Mouse (Mus musculus): Measurements from ENCODE around the gene Gnat1. TPM values are rescaled to one million over a fixed set of nuclear protein-coding genes. Genes with fewer than 3 reads are reported as not detected.

The Gnat1 gene
- total RNA-seq, 1 experiment from 2014 or later, result not detected

DNA sequence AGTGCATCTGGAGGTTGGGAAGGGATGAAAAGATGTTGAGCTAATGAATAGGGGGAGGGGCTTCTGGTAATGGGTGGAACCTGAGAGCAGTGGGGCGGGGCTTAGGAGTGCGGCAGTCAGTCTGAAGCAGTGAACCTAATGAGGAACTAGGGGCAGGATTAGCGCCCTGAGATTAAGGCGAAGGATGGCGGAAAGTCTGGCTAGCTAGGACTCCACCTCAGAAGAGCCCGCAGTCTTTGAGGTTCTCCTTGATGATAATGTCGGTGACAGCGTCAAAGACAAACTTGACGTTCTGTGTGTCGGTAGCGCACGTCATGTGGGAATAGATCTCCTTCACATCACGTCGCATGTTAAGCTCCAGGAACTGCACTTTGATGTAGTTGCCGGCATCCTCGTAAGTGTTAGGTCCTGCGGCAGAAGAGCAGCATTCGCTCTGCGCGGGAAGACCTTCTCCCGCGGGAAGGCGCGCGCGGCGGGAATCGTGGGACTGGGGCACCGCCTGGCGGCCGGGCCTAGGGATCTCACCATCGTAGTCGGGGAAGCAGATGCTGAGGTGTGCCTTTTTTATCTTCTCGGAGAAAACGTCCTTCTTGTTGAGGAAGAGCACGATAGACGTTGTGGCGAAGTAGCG lies 3.7 kb downstream of the Gnat1 start:
- peak; percentile 81 for DNase-seq

DNA sequence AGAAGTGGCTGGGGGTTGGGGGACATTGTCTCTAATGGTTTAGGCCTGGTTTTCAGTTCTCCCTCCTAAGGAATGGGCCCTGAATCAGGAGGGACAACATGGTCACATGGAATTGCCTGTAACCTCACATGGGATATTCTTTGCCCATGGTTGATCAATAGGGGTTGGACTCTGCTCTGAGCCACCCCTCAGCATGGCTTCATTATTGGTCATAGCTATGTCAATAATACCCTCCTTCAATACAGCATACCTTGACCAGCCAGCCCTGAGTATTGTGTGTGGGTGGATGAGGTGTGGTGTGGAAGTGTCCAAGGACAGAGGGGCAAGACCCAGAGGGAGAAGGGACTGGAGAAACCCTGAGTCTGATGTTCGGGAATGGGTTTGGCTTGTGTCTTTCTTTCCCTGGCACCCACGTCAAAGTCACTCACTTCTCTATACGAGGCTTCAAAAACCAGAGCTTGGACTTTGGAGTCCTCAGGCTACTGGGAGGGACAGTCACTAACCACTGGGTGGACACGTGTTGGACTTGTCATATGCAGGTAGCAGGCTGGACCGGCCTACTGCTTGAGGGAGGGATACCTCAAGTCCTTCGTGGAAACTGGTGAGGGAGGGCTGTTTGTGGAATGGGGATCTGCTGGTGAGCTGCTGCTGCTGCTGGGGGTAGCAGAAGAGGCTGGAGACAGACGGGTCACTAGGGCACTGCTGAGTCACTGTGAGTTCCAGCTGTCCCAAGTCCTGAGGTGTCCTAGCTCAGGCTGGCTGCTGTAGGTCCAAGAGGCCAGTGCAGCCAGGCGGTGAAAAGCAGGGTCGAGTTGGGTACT lies 4.7 kb downstream of the Gnat1 start:
- no peak for DNase-seq

DNA sequence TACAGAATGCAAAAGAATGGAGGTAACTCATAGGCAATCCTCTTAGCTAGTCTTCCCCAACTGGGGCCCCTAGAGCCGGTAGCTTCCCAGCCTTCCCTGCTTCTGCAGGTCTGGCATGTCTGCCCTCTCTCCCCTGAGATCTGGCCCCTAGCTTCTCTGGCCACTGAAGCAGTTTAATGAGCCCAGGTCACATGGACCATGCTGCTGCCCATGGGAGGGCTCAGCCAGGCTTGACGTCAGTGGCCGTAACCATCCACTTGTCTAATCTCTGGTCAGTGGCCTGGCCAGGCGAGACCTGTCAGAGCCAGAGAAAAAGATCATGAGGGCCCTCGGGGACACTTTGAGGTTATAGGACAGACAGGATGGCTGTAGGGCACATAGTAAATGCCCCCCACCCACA lies 9.3 kb downstream of the Gnat1 start:
- DNase-seq, result no peak

DNA sequence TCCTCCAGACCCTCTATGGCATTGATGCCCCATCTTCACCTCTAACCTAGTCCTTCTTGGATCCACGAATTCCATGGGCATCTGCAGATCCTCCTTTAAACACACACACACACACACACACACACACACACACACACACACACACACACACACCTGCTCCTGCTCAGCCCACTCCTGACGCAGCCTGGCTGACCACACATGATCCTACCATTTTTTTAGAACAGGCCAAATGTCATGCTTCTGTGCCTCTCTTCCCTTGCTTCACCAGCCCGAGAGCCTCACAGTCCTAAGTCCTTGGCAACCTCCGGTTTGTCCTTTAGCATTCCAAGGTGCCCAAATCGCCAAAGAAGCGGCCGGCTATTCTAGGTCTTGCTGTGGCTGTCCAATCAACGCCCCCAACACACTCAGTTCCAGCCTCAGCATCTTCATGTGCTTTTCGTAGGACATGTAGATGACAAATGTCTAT lies 10.0 kb downstream of the Gnat1 start, which contains the start of gene Slc38a3:
TSS of gene Slc38a3 (minus strand) at position 51 of the 466 bp plus-strand sequence.
- DNase-seq, result no peak

DNA sequence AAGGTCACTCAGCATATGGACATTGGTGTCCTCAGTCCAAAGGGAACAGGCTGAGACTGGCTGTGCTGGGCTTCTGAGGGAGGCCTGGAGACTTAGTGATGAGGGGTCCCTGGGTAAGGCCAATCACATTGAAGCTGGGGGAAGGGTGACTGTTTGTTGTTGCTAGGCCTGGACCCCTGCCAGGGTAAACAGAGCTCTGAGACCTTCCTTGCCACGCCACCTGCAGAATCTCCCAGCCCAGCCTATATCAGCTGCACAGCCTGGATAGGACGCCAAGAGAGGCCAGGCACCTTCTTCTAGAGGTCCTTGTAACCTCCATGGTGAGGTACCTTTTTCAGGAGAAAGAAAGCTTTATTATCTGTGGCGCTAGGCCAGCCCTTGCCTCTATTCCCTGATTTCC lies 10.6 kb downstream of the Gnat1 start:
- no peak for DNase-seq

DNA sequence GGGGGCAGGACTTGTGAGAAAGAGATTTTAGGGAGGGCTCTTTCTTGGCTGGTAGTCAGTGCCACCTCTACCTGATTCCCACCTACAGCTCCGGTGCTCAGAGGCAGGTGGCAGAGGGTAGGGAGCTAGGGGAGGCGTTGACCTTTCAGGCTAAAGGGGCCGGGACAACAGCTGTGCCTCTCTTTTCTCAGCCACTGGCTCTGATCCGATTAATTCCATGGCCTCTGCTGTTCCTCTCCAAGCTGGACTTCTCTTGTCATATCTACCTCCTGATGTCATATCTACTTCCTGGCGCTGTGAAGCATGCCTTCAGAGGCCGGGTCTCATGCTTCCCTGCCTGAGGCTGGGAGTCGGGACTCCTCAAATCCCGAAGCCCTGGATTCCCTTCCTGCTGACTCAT lies 11.5 kb downstream of the Gnat1 start:
- DNase-seq, result no peak

DNA sequence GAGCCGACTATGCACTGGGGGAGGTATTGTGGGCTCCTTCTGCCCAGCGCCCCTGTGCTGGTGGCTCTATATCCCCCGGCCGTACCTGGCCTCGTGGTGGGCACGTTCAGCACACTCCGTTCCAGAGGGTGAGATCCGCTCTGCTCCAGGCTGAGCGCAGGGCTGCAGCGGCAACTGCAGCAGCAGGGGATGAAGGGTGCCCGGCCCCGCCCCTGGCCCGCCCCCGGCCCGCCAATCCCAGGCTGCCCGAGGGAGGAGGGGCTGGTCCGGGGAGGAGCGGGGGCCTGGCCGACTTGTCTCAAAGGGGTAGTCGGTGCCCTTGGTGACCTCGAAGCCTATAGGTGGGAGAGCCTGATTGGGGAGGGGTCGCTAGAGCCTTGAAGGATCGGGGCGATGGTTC lies 12.3 kb downstream of the Gnat1 start:
- DNase-seq, result peak; percentile 37

DNA sequence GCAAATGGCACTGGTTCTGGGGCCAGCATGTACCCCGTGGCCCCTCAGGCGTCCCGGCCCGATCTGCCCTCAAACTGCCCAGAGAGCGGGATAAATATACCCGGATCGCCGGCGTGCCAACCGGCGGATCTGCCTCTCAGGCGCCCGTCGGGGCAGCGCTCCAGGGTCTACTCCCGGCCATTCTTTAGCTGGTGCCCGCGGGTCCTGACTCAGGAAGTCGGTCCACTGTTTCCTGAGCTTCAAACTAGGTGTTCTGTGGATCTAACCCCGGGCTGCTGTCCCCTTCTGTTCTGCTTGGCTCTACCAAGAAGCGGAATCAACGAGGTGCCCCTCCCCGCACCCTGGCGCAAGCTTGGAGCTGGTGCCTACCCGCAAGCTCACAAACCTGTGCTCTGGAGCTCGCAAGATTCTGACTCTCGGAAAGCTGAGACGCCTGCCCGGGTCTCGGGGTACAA lies 12.7 kb downstream of the Gnat1 start:
- DNase-seq, result no peak

DNA sequence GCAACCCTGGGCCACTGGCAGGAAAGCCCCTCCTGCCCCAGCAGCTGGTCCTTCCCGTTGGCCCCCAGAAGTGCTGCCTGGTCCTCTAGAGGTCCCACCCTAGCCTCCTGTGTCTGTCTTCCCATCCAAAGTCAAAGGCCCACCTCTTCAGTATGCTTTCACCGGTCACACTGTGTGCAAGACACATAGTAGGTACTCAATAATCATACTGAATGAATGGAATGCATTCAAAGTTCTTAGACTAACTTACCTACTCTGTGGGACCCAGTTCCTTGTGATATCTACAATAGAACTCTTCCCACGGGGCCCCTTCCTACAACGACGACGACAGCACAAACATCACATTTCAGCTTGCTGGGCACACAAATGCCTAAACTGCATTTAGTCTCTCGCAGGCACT lies 14.2 kb downstream of the Gnat1 start:
- no peak for DNase-seq

DNA sequence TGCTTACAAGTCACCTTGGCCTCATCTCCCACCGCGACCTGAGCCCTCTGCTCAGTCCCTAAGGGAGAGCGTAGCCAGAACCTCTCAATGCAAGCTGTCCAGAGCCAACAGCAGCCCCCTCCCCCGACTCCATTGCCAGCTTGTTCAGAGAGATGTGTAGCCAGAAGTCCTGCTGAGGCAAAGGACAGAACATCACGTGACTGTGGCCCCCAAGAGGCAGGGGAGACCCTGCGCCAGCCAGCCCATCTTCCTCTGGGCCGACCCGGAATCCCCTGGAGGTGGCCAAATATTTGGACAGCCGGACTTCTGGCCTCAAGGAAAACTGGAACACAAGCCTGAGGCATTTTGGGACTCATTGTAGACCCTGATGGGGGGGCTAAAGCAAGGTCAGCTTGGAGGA lies 16.0 kb downstream of the Gnat1 start:
- no peak for DNase-seq

DNA sequence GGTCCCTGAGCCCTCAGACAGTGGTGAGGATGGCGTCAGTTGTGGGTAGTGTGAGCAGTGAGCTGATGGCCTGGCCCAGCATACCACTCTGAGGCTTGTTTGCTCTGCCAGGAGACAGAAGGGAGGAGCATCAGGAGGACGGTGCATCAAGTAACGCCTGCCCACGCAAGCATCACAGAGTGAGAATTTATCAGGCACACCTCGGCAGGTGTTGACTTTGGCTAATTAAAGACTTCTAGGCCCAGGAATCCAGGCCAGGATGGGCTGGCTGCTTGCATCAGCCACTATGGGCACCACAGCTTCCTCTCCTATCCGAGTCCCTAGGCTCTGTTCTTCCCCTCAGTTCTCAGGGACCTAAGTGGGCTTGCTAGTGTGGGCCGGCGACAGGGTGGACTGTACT lies 17.2 kb downstream of the Gnat1 start:
- DNase-seq, result no peak

DNA sequence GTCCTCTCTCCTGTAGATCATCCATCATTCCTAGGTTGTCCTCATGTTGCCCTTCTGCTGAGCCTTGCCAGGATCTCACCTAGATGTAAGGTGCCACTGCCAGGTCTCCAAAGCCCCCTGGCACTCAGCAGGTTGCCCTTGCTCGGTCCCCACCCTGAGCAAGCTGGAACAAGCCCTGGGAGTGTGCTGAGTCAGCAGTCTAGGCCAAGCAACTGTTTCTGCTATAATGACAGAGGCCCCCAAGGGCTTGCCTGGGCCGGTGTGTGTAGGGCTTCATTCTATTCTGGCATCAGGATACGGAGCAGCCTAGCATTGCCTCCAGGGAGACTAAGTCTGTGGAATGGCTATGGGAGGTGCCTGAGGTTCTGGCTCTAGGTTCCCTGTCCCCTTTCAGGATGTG lies 18.7 kb downstream of the Gnat1 start:
- DNase-seq, result no peak

DNA sequence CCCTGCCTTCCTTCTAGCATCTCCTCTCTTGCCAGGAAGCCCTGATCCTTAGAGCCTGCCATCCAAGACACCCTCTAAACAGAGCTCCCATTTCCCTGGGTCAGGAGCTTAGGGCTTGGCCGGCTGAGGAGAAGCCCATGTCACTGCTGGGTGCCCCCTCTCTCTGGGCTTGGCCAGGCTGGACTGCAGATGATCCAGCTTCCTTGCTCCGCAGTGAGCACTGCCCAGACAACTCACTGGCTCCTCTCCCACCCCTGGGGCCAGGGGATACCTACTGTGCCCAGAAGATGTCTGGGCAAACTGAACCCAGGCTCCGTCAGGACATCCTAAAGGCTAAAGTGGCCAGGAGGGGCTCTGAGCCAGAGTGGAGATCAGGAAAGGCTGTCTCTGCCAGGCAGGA lies 19.6 kb downstream of the Gnat1 start:
- DNase-seq, result no peak

DNA sequence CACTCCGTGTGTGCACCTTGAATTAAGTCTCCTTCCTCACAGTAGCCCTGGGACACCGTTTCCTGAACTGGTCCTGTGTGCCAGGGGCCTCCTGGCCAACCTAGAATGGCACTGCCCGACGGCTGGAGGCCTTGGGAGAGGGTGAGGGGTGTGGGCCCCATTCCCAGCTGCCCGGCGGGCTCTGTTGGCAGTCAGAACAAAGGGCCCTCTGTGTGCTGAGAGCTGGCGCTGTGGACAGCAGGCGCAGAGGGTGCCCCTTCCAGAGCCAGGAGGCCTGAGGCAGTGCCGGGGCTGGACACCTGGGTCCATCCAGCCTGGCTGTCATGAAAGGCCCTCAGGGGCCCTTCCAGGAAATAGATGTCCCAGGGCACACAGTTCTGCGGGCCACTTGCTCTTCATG lies 20.0 kb downstream of the Gnat1 start:
- DNase-seq, result no peak

DNA sequence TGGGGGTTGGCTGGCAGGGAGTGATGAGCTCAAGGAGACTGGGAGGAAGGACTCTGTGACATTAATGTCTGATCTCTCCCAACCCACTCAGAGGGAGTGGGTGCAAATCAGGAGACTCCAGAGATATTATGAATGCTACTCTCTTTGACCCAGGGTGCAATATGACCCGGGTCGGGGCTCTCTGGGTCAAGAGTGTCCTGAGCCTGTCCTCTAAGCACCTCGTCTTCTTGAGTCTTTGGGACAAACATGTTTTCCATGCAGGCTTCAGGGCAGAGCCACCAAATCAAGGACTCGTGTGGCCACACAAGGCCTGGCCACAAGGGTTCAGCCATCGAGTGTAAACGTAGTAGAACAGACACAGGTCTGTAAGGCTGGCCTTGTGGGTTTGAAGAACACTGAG lies 21.4 kb downstream of the Gnat1 start:
- DNase-seq, result no peak

DNA sequence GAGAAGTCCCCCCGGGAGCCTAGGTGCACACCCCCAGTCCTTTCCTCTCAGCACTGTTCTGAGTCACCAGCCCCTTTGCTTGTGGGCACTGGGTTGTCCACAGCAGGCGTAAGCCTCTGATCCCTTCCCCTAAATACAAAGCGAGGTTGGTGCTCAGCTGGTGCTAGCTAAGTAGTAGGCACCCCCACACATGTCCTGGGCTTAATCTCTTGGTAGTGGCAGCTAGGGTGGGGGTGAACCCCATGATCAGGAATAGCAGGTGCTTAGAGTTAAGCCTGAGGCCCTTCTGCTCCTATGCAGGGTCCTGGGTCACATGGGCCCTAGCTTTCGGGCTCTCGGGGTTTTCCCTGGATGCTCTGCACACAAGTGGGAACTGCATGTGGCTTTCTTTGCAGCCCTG lies 22.4 kb downstream of the Gnat1 start:
- DNase-seq, result no peak

DNA sequence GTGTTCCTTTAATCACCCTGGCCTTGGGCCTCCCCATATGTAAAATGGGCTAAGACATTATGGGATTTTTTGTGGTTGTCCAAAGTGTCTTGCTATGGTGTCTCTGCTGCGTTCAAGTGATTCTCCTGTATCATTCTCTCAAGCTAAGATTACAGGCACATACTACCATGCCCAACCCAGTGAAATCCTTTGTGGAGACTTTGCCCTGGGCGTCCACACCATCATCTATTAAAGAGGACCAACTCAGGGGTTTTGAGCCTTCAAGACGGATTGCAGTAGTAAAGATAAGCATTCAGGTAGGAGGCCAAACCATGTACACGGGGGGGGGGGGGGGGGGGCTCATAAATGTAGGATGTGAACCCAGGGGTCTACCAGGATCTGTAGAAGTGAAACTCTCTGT lies 24.9 kb downstream of the Gnat1 start:
- no peak for DNase-seq

DNA sequence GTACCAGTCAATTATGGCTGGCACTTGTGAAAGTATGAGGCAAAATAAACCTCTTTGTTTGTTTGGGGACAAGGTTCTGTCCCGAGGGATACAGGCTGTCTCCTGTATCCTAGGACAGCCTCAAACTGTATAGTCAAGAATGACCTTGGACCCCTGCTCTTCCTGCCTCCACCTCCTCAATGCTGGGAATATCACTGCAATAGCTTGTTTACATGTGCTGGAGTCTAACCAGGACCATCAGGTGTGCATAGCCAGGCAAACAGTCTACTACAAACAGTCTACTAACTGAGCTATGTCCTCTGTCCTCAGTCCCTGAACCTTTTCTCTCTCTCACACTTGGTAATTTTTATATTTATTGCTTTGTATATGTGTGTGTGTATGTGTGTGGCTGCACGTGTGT lies 26.0 kb downstream of the Gnat1 start:
- no peak for DNase-seq

DNA sequence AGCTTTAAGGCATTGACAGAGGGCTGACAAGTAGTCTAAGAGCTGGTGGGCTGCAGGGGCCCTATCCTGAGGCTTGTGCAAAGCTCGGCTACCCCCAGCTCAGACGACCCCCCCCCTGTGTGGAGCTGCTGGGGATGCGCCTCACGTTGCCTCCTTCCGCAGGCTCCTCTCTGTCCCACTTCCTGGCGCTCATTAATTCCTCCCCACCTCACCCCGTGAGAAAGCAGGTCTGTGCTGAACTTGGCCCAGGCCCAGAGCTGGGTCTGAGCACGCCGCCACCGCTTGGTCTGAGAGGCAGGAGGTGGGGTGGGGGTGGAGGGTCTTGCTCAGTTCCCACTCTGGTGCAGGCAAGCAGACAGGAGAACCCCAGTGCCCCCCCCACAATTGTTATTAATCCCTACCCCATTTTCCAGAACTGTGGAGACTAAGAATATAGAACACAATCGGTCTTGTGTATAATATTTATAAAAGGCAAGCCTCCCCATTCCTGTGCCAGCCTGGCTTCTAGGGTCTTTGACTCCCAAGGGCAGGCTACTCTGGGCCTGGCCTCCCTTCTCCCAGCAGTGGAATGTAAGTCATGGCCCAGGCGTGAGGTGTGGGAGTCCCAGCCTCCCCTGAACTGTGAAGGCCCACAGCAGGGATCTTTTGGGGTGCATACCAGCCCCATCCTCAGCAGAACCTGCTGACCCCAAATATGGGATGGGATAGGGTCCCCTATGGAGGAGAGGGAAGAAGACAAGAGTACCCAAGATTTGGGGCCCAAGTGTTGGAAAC lies 28.6 kb downstream of the Gnat1 start:
- no peak for DNase-seq

DNA sequence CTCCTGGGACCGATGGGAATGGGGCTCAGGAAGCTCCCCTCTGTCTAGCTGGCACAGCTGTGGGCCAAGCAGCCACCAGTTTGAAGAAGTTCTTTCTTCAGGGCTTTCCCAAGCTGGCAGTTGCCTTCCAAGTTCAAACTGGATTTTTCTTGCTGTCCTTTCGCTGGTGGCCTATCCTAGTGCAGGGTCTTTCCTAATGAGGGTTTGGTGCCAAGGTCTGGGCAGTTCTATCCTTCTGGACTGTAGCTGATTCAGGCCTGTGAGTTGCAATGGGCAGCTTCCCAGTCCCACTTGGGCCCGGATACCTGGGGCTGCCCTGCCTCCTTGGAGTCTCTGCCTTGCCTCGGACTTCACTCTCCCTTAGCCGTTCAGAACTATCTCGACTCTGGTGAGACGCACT lies 29.3 kb downstream of the Gnat1 start:
- no peak for DNase-seq

DNA sequence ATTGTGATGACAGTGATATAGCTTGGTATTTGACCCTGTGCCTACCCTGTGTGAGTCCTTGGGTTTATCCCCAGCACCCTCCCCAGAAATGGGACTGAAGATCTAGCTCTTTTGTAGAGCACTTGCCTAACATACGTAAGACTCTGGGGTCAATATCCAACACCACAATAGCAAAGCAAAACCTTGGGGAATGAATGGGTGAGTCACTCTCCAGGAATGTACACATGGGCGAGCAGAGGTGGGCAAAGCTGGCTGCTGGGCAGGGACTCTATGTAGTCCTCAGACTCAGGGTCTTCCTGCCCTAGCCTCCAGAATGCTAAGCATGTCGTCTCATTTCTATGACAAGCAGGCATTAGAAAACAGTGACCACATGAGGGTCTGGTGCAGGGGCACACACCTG lies 30.7 kb downstream of the Gnat1 start:
- DNase-seq, result no peak

DNA sequence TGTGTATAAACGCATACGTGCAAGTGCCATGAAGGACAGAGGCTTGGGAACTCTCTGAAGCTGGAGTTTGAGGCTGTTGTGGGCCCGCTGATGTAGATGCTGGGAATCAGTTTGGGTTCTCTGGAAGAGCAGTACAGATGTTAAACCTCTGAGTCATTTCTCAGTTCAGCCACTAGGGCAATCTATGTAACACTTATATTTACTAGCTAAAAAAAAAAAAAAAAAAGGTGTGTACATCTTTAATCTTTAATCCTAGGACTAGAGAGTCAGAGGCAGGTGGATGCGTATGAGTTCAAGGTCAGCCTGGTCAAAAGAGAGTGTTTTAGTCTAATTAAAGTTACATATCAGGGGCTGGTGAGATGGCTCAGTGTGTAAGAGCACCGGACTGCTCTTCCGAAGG lies 32.5 kb downstream of the Gnat1 start:
- DNase-seq, result no peak

DNA sequence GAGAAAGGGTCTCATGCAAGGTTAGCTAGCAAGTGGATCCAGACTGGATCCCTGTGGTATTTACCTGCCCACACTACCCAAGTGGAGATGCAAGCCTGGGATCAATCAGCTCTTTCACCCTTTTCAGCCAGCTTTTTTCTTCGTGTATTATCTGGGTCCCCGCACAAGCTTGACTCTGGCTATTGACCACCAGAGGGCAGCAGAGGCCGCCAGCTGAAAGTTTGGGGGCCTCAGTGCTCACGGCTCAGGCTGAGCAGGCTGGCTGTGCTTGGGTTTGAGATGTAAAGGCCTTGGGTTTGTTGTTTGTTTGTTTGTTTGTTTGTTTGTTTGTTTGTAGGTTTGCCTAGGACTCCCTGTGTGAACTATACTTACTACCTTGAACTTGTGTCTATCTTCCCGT lies 33.9 kb downstream of the Gnat1 start:
- peak; percentile 79 for DNase-seq

All from adrenal gland, postnatal 25 days (tissue).